In genomic region chr16:37776860-37777651, GRCm38 (mm10) we compare ENCODE assay signal across 8 mouse cellular contexts. TPM values are rescaled to one million over a fixed set of nuclear protein-coding genes. Genes with fewer than 3 reads are reported as not detected.
DNase-seq lines count a peak whose midpoint lies in the region; ATAC-seq and TF ChIP-seq lines count a peak whose summit lies in the region.

TSS of gene Fstl1 (plus strand) at chr16:37776873.

- H3K4me1 ChIP-seq in bone marrow, adult 2 months (ENCODE audit: control insufficient read depth, insufficient read depth, low read length) = no peaks in the 10 kb centered on the region; the same call in 1 of the 2 replicates
- peaks cover 34% of the 10 kb centered on the region for H3K4me1 ChIP-seq in forebrain, embryonic 13.5 days
- peaks cover 19% of the 10 kb centered on the region for H3K4me1 ChIP-seq in heart, embryonic 16.5 days (ENCODE audit: control insufficient read depth, insufficient read depth, low read length)

- peak within 1 kb of the TSS; percentile 53; the same call in 1 of the 2 replicates for H3K27ac ChIP-seq in bone marrow, adult 2 months (ENCODE audit: control insufficient read depth, insufficient read depth, low read depth, low read length, poor library complexity)
- H3K27ac ChIP-seq in forebrain, embryonic 13.5 days = peak within 1 kb of the TSS; percentile 41; the same call in 1 of the 2 replicates
- H3K27ac ChIP-seq in heart, embryonic 16.5 days (ENCODE audit: low read length) = peak within 1 kb of the TSS; percentile 84

- H3K4me2 ChIP-seq in forebrain, embryonic 13.5 days = peak within 1 kb of the TSS; percentile 95
- H3K4me2 ChIP-seq in heart, embryonic 16.5 days (ENCODE audit: low read depth, low read length) = peak within 1 kb of the TSS; percentile 62

- no peaks in the 10 kb centered on the region for H3K27me3 ChIP-seq in forebrain, embryonic 13.5 days
- H3K27me3 ChIP-seq in heart, embryonic 16.5 days (ENCODE audit: control insufficient read depth, insufficient read depth, low read length) = no peaks in the 10 kb centered on the region

- DNase-seq in NIH3T3 (ENCODE audit: low read depth) = peak; percentile 80
- DNase-seq in layer of hippocampus, postnatal 10 days (ENCODE audit: low spot score in 2 of 2) = peak; percentile 58 to 69
- DNase-seq in lung, postnatal 10 days = peak; percentile 69
- DNase-seq in right cerebral cortex, adult 2 months (ENCODE audit: low spot score in 2 of 2) = peak; percentile 44 to 52
- no peak for DNase-seq in spleen, postnatal 36 days (ENCODE audit: low spot score in 2 of 2)

- ATAC-seq in forebrain, embryonic 13.5 days = peak; percentile 82
- ATAC-seq in heart, embryonic 16.5 days (replicated peaks; ENCODE audit: extremely low read depth, insufficient read depth, low FRiP score) = peak; percentile 92

- 3% methylated on average over 49 of the region's 52 CpGs for WGBS in bone marrow, adult 2 months
- under 1% methylated on average over 42 of the region's 52 CpGs for WGBS in forebrain, embryonic 13.5 days
- 1% methylated on average over 52 of the region's 52 CpGs for WGBS in heart, embryonic 16.5 days

- H3K4me3 ChIP-seq in bone marrow, adult 2 months (replicated peaks; ENCODE audit: control insufficient read depth, low read depth, low read length) = peak within 1 kb of the TSS; percentile 24
- H3K4me3 ChIP-seq in forebrain, embryonic 13.5 days = peak within 1 kb of the TSS; percentile 73
- peak within 1 kb of the TSS; percentile 83 for H3K4me3 ChIP-seq in heart, embryonic 16.5 days (ENCODE audit: low read length)

- H3K9me3 ChIP-seq in forebrain, embryonic 13.5 days (replicated peaks) = no peaks in the 10 kb centered on the region
- no peaks in the 10 kb centered on the region for H3K9me3 ChIP-seq in heart, embryonic 16.5 days (replicated peaks; ENCODE audit: control insufficient read depth, low read length)

- TF ChIP-seq CTCF in bone marrow, adult 2 months (IDR thresholded peaks at IDR 0.05; ENCODE audit: control insufficient read depth, insufficient read depth, low read length) = no peak

- TF ChIP-seq POLR2A in bone marrow, adult 2 months (IDR thresholded peaks at IDR 0.05; ENCODE audit: borderline replicate concordance, control insufficient read depth, low read depth, low read length) = no peak

- H3K36me3 ChIP-seq in forebrain, embryonic 13.5 days (ENCODE audit: poor library complexity, severe bottlenecking) = no peaks in the 10 kb centered on the region
- 0 out of 2 replicates have a peak, but pooled peaks cover 5% of the 10 kb centered on the region for H3K36me3 ChIP-seq in heart, embryonic 16.5 days (ENCODE audit: control insufficient read depth, insufficient read depth)

- peak within 1 kb of the TSS; percentile 89 for H3K9ac ChIP-seq in forebrain, embryonic 13.5 days
- peak within 1 kb of the TSS; percentile 91 for H3K9ac ChIP-seq in heart, embryonic 16.5 days (ENCODE audit: low read length)

RNA-seq across cellular contexts. Expression of gene Fstl1, which starts in this region (rescaled TPM):
- 28.2 and 31.4 TPM in 2 replicates for polyA plus RNA-seq in bone marrow, adult 2 months (2011; ENCODE audit: insufficient read depth, insufficient read length, low replicate concordance, missing spikeins)
- polyA plus RNA-seq in forebrain, embryonic 13.5 days (2015; fragmentation: Nextera tagmentation; extraction: Ambion mirVana) = 81.8 and 82.7 TPM in 2 replicates
- polyA plus RNA-seq in heart, embryonic 16.5 days (2015; fragmentation: Nextera tagmentation; extraction: Ambion mirVana) = 420 and 441 TPM in 2 replicates
- total RNA-seq in layer of hippocampus, postnatal 10 days (2021) = 10 to 100 TPM; 74.6 to 75.2 TPM

Comparison
In these comparisons a context has a peak if more than half of its experiments do, and no peak if none do; other contexts are left out.
1. DNase-seq: peak in NIH3T3 (single experiment), layer of hippocampus, postnatal 10 days (2 of 2), lung, postnatal 10 days (single experiment) and right cerebral cortex, adult 2 months (2 of 2); none in spleen, postnatal 36 days (0 of 2).
2. H3K4me3 ChIP-seq: peak in every context shown above with its lines; median percentile 83 in heart, embryonic 16.5 days; 73 in forebrain, embryonic 13.5 days; 24 in bone marrow, adult 2 months.
3. Peak in every context shown above with its lines, with median percentiles within 50 percentile points of each other: H3K27ac ChIP-seq.